Mouse (Mus musculus): Measurements from ENCODE around the gene Snap47. TPM values are rescaled to one million over a fixed set of nuclear protein-coding genes. Genes with fewer than 3 reads are reported as not detected.

Gene Snap47
- polyA plus RNA-seq, 1 experiment, result 445 TPM

DNA sequence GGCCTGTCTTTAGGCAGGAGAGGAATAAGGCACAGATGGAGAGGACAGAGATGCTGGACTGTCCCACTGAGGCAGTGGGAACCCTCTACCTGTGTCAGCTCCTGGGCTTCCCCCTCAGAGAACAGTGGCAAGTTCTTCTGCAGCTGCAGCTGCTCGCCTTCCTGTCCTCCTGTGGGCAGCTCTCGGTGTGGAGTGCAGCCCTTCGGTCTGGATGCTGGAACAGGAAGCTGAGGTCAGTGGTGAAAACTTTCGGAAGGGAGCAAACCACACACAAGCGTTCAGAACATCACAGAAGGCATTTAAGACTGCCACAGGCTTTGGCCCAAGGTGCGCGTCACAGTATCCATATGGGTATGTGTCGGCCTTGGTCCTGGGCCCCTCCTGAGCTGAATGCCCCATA, 29.6 kb downstream of the Snap47 start:
- H3K4me3 ChIP-seq (replicated peaks; ENCODE audit: insufficient read depth, low read depth, low read length), result no peak overlapping the region
- no peak for DNase-seq
- H3K4me1 ChIP-seq (ENCODE audit: control insufficient read depth, insufficient read depth, low read length), result no peaks in the 10 kb centered on the region
- WGBS, result 92% methylated on average over 8 of the region's 8 CpGs
- no peak overlapping the region for H3K27ac ChIP-seq (ENCODE audit: insufficient read depth, low read length)
- TF ChIP-seq CTCF (IDR thresholded peaks at IDR 0.05; ENCODE audit: borderline replicate concordance, insufficient read depth, low read depth, low read length) (no peak), POLR2A (IDR thresholded peaks at IDR 0.05; ENCODE audit: borderline replicate concordance, insufficient read depth, low read length) (no peak)
- H3K27me3 ChIP-seq (ENCODE audit: control insufficient read depth, insufficient read depth, low read length), result no peaks in the 10 kb centered on the region

- Histone ChIP-seq H3K27ac (ENCODE audit: insufficient read depth, low read length) (no peak overlapping the region), H3K4me1 (ENCODE audit: control insufficient read depth, insufficient read depth, low read length) (no peaks in the 10 kb centered on the region; the same call in 1 of the 2 replicates), H3K27me3 (ENCODE audit: control insufficient read depth, insufficient read depth, low read length) (no peaks in the 10 kb centered on the region), H3K4me3 (replicated peaks; ENCODE audit: insufficient read depth, low read depth, low read length) (no peak overlapping the region)
- TF ChIP-seq POLR2A (IDR thresholded peaks at IDR 0.05; ENCODE audit: borderline replicate concordance, insufficient read depth, low read length) (no peak), CTCF (IDR thresholded peaks at IDR 0.05; ENCODE audit: borderline replicate concordance, insufficient read depth, low read depth, low read length) (no peak)
- WGBS, result 81% methylated on average over 5 of the region's 5 CpGs
- no peak for DNase-seq
Observed at GRCm38 (mm10) chr11:59418708-59419107, 32.3 kb downstream of the Snap47 start.

- H3K27ac ChIP-seq (ENCODE audit: insufficient read depth, low read length), result no peak overlapping the region
Observed at GRCm38 (mm10) chr11:59412999-59413863, 37.8 kb downstream of the Snap47 start.

DNA sequence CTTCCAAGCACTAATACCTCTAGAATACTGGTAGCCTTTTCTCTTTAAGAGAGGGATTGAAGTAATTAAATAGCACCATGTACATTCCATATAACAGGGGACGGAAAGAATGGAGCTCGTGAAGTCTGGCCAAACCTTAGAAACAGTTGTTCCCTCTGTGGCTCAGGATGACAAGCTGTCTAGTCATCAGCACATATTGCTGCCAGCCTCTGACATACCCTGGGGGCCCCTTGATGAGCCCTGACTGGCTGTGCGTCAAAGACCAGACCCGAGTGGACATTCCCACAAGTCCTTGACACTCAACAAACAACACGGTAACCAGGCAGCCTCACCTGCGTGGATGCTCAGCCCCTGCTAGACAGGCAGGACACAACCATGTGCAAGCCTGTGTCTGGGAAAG, 38.9 kb downstream of the Snap47 start:
- no peak overlapping the region for H3K4me3 ChIP-seq (replicated peaks; ENCODE audit: insufficient read depth, low read depth, low read length)
- H3K27ac ChIP-seq (ENCODE audit: insufficient read depth, low read length), result no peak overlapping the region
- WGBS, result 38% methylated on average over 6 of the region's 6 CpGs
- TF ChIP-seq CTCF (IDR thresholded peaks at IDR 0.05; ENCODE audit: borderline replicate concordance, insufficient read depth, low read depth, low read length) (no peak), POLR2A (IDR thresholded peaks at IDR 0.05; ENCODE audit: borderline replicate concordance, insufficient read depth, low read length) (no peak)
- H3K27me3 ChIP-seq (ENCODE audit: control insufficient read depth, insufficient read depth, low read length), result no peaks in the 10 kb centered on the region
- H3K4me1 ChIP-seq (ENCODE audit: control insufficient read depth, insufficient read depth, low read length), result peaks cover 8% of the 10 kb centered on the region
- DNase-seq, result no peak

More at GRCm38 (mm10) chr11:59412999-59413863, 37.8 kb downstream of the Snap47 start:
- Histone ChIP-seq H3K27me3 (ENCODE audit: control insufficient read depth, insufficient read depth, low read length) (no peaks in the 10 kb centered on the region), H3K4me3 (replicated peaks; ENCODE audit: insufficient read depth, low read depth, low read length) (no peak overlapping the region), H3K4me1 (ENCODE audit: control insufficient read depth, insufficient read depth, low read length) (peaks cover 8% of the 10 kb centered on the region)
- WGBS, result 80% methylated on average over 13 of the region's 13 CpGs
- no peak for DNase-seq
- TF ChIP-seq POLR2A (IDR thresholded peaks at IDR 0.05; ENCODE audit: borderline replicate concordance, insufficient read depth, low read length) (no peak), CTCF (IDR thresholded peaks at IDR 0.05; ENCODE audit: borderline replicate concordance, insufficient read depth, low read depth, low read length) (no peak)

GRCm38 (mm10) chr11:59410851-59411250, 40.1 kb downstream of the Snap47 start:
- Histone ChIP-seq H3K27me3 (ENCODE audit: control insufficient read depth, insufficient read depth, low read length) (no peaks in the 10 kb centered on the region), H3K4me3 (replicated peaks; ENCODE audit: insufficient read depth, low read depth, low read length) (no peak overlapping the region), H3K27ac (ENCODE audit: insufficient read depth, low read length) (no peak overlapping the region), H3K4me1 (ENCODE audit: control insufficient read depth, insufficient read depth, low read length) (peaks cover 8% of the 10 kb centered on the region)
- no peak for TF ChIP-seq POLR2A (IDR thresholded peaks at IDR 0.05; ENCODE audit: borderline replicate concordance, insufficient read depth, low read length)
- no peak for TF ChIP-seq CTCF (IDR thresholded peaks at IDR 0.05; ENCODE audit: borderline replicate concordance, insufficient read depth, low read depth, low read length)
- WGBS, result 80% methylated on average over 2 of the region's 2 CpGs
- no peak for DNase-seq

DNA sequence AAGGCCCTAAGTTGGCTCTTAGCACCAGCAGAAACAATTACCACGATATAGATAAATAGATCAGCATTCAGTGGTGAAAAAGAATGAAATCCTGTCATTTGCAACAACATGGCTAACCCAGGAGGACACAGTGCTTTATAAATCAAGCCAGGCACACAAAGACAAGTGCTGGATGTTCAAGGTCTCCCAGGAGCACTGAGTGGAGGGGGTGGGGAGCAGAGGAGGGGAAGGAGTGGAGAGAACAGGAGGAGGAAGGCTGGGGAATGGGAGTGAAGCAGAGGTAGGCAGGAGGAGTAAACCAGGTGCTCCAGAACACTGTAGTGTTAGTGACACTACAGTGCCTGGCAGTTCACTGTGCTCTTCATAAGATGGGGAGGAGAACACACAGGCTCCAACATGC, 45.2 kb downstream of the Snap47 start:
- Histone ChIP-seq H3K27ac (ENCODE audit: insufficient read depth, low read length) (no peak overlapping the region), H3K4me1 (ENCODE audit: control insufficient read depth, insufficient read depth, low read length) (no peaks in the 10 kb centered on the region), H3K4me3 (replicated peaks; ENCODE audit: insufficient read depth, low read depth, low read length) (no peak overlapping the region), H3K27me3 (ENCODE audit: control insufficient read depth, insufficient read depth, low read length) (no peaks in the 10 kb centered on the region)
- 78% methylated on average over 1 of the region's 1 CpGs for WGBS
- TF ChIP-seq CTCF (IDR thresholded peaks at IDR 0.05; ENCODE audit: borderline replicate concordance, insufficient read depth, low read depth, low read length), result no peak
- no peak for TF ChIP-seq POLR2A (IDR thresholded peaks at IDR 0.05; ENCODE audit: borderline replicate concordance, insufficient read depth, low read length)
- DNase-seq, result no peak

- Histone ChIP-seq H3K4me3 (replicated peaks; ENCODE audit: insufficient read depth, low read depth, low read length) (no peak overlapping the region), H3K4me1 (ENCODE audit: control insufficient read depth, insufficient read depth, low read length) (no peaks in the 10 kb centered on the region), H3K27ac (ENCODE audit: insufficient read depth, low read length) (no peak overlapping the region), H3K27me3 (ENCODE audit: control insufficient read depth, insufficient read depth, low read length) (no peaks in the 10 kb centered on the region)
- TF ChIP-seq CTCF (IDR thresholded peaks at IDR 0.05; ENCODE audit: borderline replicate concordance, insufficient read depth, low read depth, low read length) (no peak), POLR2A (IDR thresholded peaks at IDR 0.05; ENCODE audit: borderline replicate concordance, insufficient read depth, low read length) (no peak)
- DNase-seq, result no peak
- 69% methylated on average over 2 of the region's 2 CpGs for WGBS
Observed at GRCm38 (mm10) chr11:59400876-59401275, 50.1 kb downstream of the Snap47 start.

DNA sequence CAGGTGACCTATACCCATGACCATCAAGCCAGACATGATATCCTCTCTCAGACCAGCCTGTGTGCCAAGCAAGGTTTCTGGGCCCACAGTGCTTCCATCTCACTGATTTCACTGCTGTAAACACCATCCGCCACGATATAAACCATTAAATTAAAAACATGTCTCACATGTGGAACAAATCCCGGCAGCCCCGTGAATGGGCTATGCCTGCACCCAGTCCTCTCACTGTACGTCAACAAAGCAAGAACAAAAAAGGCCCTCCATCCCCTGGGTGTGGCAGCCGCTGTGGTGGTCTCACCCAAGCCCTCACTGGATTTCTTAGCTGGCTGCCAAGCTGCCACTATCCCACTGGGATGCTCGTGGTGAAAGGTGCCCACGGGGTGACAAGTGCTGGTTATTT, 51.2 kb downstream of the Snap47 start:
- Histone ChIP-seq H3K27ac (ENCODE audit: insufficient read depth, low read length) (no peak overlapping the region), H3K4me1 (ENCODE audit: control insufficient read depth, insufficient read depth, low read length) (no peaks in the 10 kb centered on the region), H3K4me3 (replicated peaks; ENCODE audit: insufficient read depth, low read depth, low read length) (no peak overlapping the region), H3K27me3 (ENCODE audit: control insufficient read depth, insufficient read depth, low read length) (no peaks in the 10 kb centered on the region)
- TF ChIP-seq POLR2A (IDR thresholded peaks at IDR 0.05; ENCODE audit: borderline replicate concordance, insufficient read depth, low read length), result no peak
- no peak for TF ChIP-seq CTCF (IDR thresholded peaks at IDR 0.05; ENCODE audit: borderline replicate concordance, insufficient read depth, low read depth, low read length)
- WGBS, result 62% methylated on average over 8 of the region's 8 CpGs
- DNase-seq, result no peak
